Mouse (Mus musculus) heart, postnatal 14 days (tissue): ENCODE data around the gene Gm525. TPM values are rescaled to one million over a fixed set of nuclear protein-coding genes. Genes with fewer than 3 reads are reported as not detected.
"Not testable (repeated sequence)": the region's sequence is repeated elsewhere in the genome, so short reads cannot be mapped to it uniquely, and the experiment has no call there.

Experiments
- DNase-seq, 2 experiments: peaks; one replicate each; pipeline ENCODE4 v3.0.0; 2021 to 2022
- intact Hi-C: fragments of 180-260 bp; cut with DNase I; formaldehyde crosslinking; loops from one replicate; pipeline ENCODE4 v1.15.1; 2025
- total RNA-seq, 2 experiments: library from RNA; stranded (reverse); gene quantifications; 2 replicates each; pipeline ENCODE4 v1.2.3; 2021

Gene Gm525
- total RNA-seq, 2 experiments from 2014 or later: not detected

- intact Hi-C loops: loop anchor here (2.0 kb wide), 1 partner anchor 60 kb away; no protein-coding TSS in a partner anchor
- DNase-seq: peak; percentile 86 to 92
Measured at GRCm38 (mm10) chr11:89060423-89061089, 13.1 kb upstream of the Gm525 start.

- intact Hi-C loops: loop anchor here (2.0 kb wide), 1 partner anchor 61 kb away; no protein-coding TSS in a partner anchor
- DNase-seq: no peak
Measured at GRCm38 (mm10) chr11:89061362-89061761, 12.3 kb upstream of the Gm525 start.

GRCm38 (mm10) chr11:89064312-89064711, 9.3 kb upstream of the Gm525 start:
- no peak for DNase-seq
- intact Hi-C loops: no loop called here

- DNase-seq: peak in 1 of 2 experiments; percentile 19
- intact Hi-C loops: no loop called here
Measured at GRCm38 (mm10) chr11:89065297-89065696, 8.3 kb upstream of the Gm525 start.

- intact Hi-C loops: no loop called here
- no peak for DNase-seq
Measured at GRCm38 (mm10) chr11:89066126-89066525, 7.5 kb upstream of the Gm525 start.

- DNase-seq: no peak
- intact Hi-C loops: no loop called here
Measured at GRCm38 (mm10) chr11:89066750-89067149, 6.9 kb upstream of the Gm525 start, which contains the start of gene Dgke. TSS of gene Dgke (minus strand) at chr11:89066850.

- DNase-seq: peak in 1 of 2 experiments; percentile 29
- intact Hi-C loops: no loop called here
Measured at GRCm38 (mm10) chr11:89067301-89067822, 6.3 kb upstream of the Gm525 start.

GRCm38 (mm10) chr11:89067871-89068490, 5.7 kb upstream of the Gm525 start:
- DNase-seq: no peak

GRCm38 (mm10) chr11:89068649-89069048, 5.0 kb upstream of the Gm525 start:
- peak; percentile 29 to 60 for DNase-seq
- intact Hi-C loops: loop anchor here (2.0 kb wide), 1 partner anchor 76 kb away; no protein-coding TSS in a partner anchor

More at GRCm38 (mm10) chr11:89067871-89068490, 5.7 kb upstream of the Gm525 start:
- intact Hi-C loops: loop anchor here (2.0 kb wide), 1 partner anchor 75 kb away; no protein-coding TSS in a partner anchor

- intact Hi-C loops: loop anchor here (2.0 kb wide), 1 partner anchor 77 kb away; no protein-coding TSS in a partner anchor
- DNase-seq: peak; percentile 60 to 75
Measured at GRCm38 (mm10) chr11:89069303-89069702, 4.3 kb upstream of the Gm525 start.

GRCm38 (mm10) chr11:89071522-89071921, 2.1 kb upstream of the Gm525 start:
- intact Hi-C loops: no loop called here
- DNase-seq: no peak

- intact Hi-C loops: no loop called here
- no peak for DNase-seq
Measured at GRCm38 (mm10) chr11:89074783-89075413, 1.3 kb downstream of the Gm525 start.

GRCm38 (mm10) chr11:89076370-89076821, 2.8 kb downstream of the Gm525 start:
- DNase-seq: no peak
- intact Hi-C loops: no loop called here

GRCm38 (mm10) chr11:89077601-89078000, 4.0 kb downstream of the Gm525 start:
- no peak for DNase-seq
- intact Hi-C loops: no loop called here

- no peak for DNase-seq
Measured at GRCm38 (mm10) chr11:89078305-89078704, 4.7 kb downstream of the Gm525 start.

GRCm38 (mm10) chr11:89078996-89079680, 5.5 kb downstream of the Gm525 start:
- no peak for DNase-seq
- intact Hi-C loops: no loop called here

More at GRCm38 (mm10) chr11:89078305-89078704, 4.7 kb downstream of the Gm525 start:
- intact Hi-C loops: no loop called here

GRCm38 (mm10) chr11:89081906-89082305, 8.3 kb downstream of the Gm525 start:
- DNase-seq, intact Hi-C loops: not testable (repeated sequence)

GRCm38 (mm10) chr11:89082691-89083090, 9.1 kb downstream of the Gm525 start:
- DNase-seq, intact Hi-C loops: not testable (repeated sequence)

GRCm38 (mm10) chr11:89084601-89085000, 11.0 kb downstream of the Gm525 start:
- peak; percentile 26 to 69 for DNase-seq
- intact Hi-C loops: no loop called here

GRCm38 (mm10) chr11:89086208-89086809, 12.7 kb downstream of the Gm525 start:
- DNase-seq: no peak
- intact Hi-C loops: no loop called here
